Mouse (Mus musculus) cerebellum, adult 11 months (tissue): ENCODE measurements around the gene Pkn2.

ENCODE experiments used
- DNase-seq: peaks from one replicate; pipeline ENCODE4 v3.0.0; 2022

Gene Pkn2

DNA sequence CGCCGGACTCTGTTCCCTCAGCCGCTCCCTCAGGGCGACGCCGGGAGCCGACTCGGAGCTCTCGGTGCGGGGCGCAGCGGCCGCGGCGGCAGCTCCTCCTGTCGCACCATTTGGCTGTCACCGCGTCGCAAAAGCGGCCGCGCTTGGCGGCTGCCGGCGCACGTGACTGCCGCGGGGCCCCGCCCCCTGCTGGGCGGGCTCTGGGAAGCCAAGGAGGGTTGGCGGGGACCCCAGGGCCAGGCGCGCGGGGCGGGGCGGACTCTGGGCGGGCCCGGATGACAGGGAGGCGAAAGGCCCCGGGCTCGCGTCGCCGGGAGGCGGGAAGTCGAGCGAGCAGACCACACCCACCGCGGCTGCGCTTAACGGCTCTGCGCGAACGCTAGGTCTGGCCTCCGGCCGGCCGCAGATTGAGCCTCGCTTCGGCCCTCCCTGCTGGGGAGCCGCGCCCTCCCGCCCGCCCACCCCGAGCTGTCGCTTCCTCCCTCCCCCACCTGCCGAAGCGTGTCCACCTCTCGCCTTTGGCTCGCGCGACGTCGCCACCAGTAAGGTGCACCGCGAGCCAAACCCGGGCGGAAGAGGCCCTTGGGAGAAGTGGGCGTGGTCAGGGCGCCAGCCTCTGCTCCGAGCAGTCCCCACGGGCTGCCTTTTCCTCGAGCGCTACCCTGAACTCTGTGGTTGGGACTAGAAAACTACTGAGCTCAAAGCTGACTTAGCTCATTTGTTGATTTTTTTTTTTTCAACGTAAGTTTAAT, at the start of gene Pkn2:
Gene Pkn2 (minus strand): TSS at position 133 of the 752 bp plus-strand sequence.
- peak; percentile 99 for DNase-seq

GRCm38 (mm10) chr3:142929906-142930305, 48.1 kb upstream of the Pkn2 start:
- DNase-seq, result no peak

- no peak for DNase-seq
These were observed 45.5 kb upstream of the Pkn2 start for GRCm38 (mm10) chr3:142927311-142927710.

DNA sequence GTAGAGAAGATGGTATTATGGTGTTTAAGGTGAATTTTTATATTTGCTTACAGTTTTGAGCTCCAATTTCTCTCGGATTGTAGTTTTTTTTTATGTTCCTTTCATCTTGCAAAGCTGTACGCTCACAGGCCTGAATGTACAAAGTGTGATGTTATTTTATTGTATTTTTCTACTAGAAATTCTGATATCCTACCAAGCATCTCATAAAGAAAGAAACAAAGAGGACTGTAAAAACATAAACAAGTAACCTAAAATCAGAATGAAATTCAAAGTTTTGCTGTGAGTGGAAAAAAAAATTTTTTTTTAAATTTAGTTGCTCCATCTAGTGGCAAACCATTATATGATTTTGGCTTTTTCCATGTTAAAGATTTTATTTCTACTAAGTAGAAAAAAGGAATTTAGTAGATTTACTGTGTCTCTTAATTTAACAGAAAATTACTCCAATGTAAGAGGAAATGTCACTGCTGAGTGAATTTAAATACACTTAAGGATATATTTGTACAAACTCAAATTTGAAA, 43.1 kb upstream of the Pkn2 start:
- DNase-seq, result no peak

GRCm38 (mm10) chr3:142919070-142919469, 37.3 kb upstream of the Pkn2 start:
- no peak for DNase-seq

DNA sequence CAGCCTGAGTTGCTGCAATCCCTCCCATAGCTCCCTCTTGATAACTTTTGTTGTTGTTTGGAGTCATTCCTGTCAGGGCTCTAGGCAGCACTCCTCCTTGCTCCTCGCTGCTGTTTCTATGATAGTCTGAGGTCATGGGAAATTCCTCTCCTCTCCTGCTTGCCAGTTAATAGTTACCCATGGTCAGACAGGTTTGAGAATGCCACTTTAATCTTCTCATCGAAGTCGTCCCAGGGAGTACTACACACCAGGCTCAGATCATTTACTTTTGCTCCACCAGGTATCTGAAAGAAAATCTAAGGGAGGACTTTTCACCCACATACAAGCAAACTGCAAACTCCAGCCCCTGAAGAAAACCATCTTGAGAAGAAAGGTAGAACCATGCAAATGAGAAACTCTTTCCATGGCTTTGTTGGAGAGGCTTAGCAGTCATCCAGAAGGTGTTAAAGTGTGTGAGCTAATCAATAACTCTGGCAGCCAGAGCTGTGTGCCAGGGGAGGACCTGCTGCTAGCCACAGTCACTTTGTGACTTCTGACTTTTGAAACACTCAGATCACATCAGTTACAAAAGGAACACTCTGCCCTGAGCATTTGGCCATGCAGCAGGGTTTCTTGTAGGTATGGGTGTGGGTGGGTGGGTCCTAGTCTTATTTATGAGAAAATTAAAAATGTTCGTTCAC, 36.1 kb upstream of the Pkn2 start:
- DNase-seq, result no peak

DNA sequence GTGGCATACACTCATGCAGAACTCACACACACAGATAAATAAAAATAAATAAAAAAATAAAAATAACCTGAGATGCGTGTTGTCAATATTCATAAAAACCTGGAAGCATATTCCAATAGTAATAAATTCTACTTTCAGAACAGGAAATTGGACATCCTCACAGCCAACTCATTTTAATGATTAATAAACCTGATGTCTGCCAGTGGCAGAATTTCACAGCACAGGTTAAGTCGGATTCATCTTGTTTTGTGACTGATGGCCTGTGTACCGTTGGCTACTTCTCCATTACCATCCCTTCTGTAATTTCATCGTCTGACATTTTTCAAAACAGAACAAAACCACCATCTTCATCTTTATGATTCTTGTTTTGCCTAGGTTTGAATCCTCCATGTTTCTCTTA, 35.4 kb upstream of the Pkn2 start:
- no peak for DNase-seq

DNA sequence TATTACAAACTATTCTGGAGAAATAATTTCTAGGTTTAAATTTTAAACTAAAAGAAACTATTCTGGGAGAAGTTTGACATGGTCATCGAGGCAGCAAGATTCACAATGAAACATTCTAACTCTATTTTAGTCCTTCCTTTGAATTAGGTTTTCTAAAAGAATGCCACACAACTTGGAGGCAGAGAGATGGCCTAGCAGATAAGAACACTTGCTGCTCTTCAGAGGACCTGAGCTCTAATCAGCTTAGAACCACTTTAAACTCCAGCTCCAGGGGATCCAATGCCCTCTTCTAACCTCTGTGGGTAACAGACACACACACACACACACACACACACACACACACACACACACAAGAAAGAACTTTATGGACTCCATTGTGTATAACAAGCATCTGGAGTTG, 31.5 kb upstream of the Pkn2 start:
- no peak for DNase-seq

- no peak for DNase-seq
These were observed 17.9 kb upstream of the Pkn2 start for GRCm38 (mm10) chr3:142899683-142900082.

DNA sequence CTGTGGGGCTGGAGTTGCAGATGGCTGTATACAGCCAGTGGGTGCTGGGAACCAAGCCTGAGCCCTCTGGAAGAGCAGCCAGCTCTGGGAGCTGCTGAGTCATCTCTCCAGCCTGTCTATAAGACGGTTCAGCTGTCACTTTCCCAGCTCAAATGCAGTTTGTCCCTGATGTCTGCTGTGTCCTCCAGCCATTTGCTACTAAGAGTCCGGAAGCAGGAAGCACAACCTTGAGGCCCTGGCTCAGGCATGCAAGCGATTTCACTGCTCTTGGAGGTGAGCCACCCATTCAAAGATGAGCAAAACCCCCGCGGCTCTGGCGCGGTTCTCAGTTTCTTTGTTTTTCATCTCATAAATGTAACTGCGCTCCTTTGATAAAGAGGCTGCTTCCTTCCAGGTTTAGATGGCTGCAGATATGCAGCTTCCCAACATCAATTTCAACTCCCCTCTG, 17.2 kb upstream of the Pkn2 start:
- DNase-seq, result no peak

- no peak for DNase-seq
These were observed 8.6 kb upstream of the Pkn2 start for GRCm38 (mm10) chr3:142890442-142890841.

- DNase-seq, result no peak
These were observed 5.2 kb upstream of the Pkn2 start for GRCm38 (mm10) chr3:142886963-142887362.

GRCm38 (mm10) chr3:142884594-142884993, 2.8 kb upstream of the Pkn2 start:
- DNase-seq, result no peak

GRCm38 (mm10) chr3:142881589-142881871, 274 bp downstream of the Pkn2 start:
- no peak for DNase-seq

- no peak for DNase-seq
These were observed 815 bp downstream of the Pkn2 start for GRCm38 (mm10) chr3:142880790-142881588.

DNA sequence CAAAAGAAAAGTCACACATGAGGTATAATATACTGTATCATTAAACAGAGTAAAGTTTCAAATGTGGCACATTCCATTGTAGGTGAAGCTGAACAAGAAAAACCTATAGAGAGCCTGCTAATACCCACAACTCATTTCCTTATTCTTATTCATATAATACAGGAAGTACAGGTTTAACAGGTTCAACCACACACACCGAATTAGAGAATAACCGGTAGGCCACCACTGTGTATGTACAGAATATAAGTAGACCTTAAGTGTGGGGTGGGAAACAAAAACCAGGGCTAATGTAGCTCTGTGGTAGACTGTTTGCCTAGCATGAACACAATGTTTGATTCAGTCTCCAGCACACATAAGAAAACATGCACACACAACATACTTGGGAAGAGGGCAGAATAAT, 18.6 kb downstream of the Pkn2 start:
- no peak for DNase-seq

GRCm38 (mm10) chr3:142856832-142857231, 25.0 kb downstream of the Pkn2 start:
- DNase-seq, result no peak

DNA sequence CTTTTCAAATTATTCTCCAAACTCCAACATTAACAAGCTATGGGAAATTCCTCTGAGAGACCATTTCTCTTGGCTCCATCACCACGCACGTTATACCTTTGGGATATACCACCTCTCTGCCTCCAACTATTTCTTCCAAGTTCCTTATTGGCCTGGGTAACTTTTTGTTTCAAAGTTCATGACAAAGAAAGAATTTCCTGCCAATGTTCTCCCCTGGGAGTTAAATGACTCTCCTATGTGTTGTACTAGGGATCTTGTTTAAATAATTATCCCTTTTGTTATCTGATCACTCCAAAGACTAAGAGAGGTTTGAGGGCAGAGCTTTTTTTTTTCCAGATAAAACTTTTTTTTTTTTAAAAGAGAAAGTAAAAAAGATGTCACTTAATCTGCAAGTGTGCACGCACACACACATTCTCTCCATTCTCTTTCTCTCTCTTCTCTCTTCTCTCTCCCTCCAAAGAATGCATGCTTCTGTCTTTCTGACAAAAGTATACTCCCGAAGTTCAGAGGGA, 25.8 kb downstream of the Pkn2 start:
- DNase-seq, result no peak

GRCm38 (mm10) chr3:142852911-142853310, 28.9 kb downstream of the Pkn2 start:
- DNase-seq, result no peak

DNA sequence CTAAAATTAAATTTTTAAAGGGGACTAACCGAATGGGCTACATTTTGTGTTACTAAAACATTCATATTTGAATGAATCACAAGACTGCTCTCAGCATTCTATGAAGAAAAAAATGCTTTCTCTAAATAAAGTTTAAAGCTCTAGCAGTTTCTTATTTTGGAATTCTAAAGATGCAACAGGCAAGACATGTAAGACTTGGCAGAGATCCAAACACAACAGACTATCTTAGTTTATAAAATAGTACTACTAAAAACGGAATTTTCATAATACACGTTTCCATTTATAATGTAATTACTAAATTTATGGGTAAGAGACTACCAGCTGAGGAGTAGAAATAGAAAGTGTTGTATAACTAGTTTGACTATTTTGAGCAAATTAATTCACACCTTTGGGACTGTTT, 30.2 kb downstream of the Pkn2 start:
- DNase-seq, result no peak

DNA sequence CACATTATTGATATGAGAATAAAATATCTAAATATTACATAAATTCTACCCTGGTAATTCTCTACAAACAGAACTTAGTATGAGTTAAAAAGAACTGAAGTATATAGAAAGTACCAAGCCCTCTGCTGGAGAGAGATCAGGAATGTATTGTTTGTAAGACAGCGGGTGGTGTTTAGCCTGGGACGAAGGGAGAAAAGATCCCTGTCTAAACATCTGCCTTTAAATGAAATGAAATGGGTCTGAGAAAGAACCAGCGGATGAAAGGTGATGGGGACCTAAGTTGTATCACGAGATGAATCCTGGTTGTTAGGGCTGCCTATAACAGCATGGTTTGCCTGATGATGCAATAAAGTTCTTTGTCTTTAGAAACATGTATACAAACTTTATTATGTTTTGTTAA, 41.8 kb downstream of the Pkn2 start:
- no peak for DNase-seq

GRCm38 (mm10) chr3:142834761-142835160, 47.0 kb downstream of the Pkn2 start:
- no peak for DNase-seq

GRCm38 (mm10) chr3:142834024-142834423, 47.8 kb downstream of the Pkn2 start:
- no peak for DNase-seq
